Mouse (Mus musculus): ENCODE results near the gene Vps8. TPM values are rescaled to one million over a fixed set of nuclear protein-coding genes. Genes with fewer than 3 reads are reported as not detected.

Gene Vps8
- polyA plus RNA-seq, 1 experiment from 2014 or later: 7.0 TPM

DNA sequence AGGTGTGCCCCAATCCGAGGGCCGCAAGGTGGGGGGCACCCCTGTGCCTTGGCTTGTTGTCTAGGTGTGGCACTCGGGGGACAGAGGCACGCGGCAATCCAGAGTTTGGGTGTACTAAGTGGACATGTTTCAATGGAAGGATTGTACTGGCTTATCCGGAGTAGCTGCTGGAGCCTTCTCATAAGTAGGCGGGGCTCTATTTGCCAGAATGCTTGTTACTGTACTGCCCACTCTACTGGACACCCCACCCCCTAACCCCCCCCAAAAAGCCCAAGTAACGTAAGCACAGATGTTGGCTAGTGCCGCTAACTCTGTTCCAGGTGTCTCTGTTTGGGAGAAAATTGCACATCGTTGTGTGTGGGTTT, 610 bp downstream of the Vps8 start:
- H3K4me1 ChIP-seq (replicated peaks; ENCODE audit: control insufficient read depth, insufficient read depth): no peaks in the 10 kb centered on the region; the same call in none of the 2 replicates
- ATAC-seq (ENCODE audit: low FRiP score, low TSS enrichment): peak; percentile 75
- TF ChIP-seq CTCF (IDR thresholded peaks at IDR 0.05; ENCODE audit: low read depth) (no peak), EP300 (optimal IDR thresholded peaks at IDR 0.05) (no peak)
- H3K27ac ChIP-seq (replicated peaks): peak overlapping the region; percentile 89
- peak overlapping the region; percentile 88 for H3K4me3 ChIP-seq (ENCODE audit: low read depth, low read length)
- peak overlapping the region; percentile 84 for H3K9ac ChIP-seq (ENCODE audit: low read length)
- under 1% methylated on average over 10 of the region's 10 CpGs for WGBS
- H3K4me2 ChIP-seq (replicated peaks; ENCODE audit: low read depth): peak overlapping the region; percentile 94
- no peaks in the 10 kb centered on the region for H3K36me3 ChIP-seq (ENCODE audit: control insufficient read depth, insufficient read depth, low read length)
- no peaks in the 10 kb centered on the region for H3K27me3 ChIP-seq (ENCODE audit: control insufficient read depth, insufficient read depth, low read length)
- H3K9me3 ChIP-seq (ENCODE audit: control insufficient read depth, low read length): no peaks in the 10 kb centered on the region
- no peak for DNase-seq (ENCODE audit: low spot score)

- TF ChIP-seq EP300 (optimal IDR thresholded peaks at IDR 0.05) (no peak), CTCF (IDR thresholded peaks at IDR 0.05; ENCODE audit: low read depth) (no peak)
- Histone ChIP-seq H3K9ac (ENCODE audit: low read length) (no peak overlapping the region), H3K4me1 (replicated peaks; ENCODE audit: control insufficient read depth, insufficient read depth) (no peaks in the 10 kb centered on the region; the same call in none of the 2 replicates), H3K4me2 (replicated peaks; ENCODE audit: low read depth) (no peak overlapping the region), H3K4me3 (ENCODE audit: low read depth, low read length) (no peak overlapping the region), H3K36me3 (ENCODE audit: control insufficient read depth, insufficient read depth, low read length) (no peaks in the 10 kb centered on the region), H3K27me3 (ENCODE audit: control insufficient read depth, insufficient read depth, low read length) (no peaks in the 10 kb centered on the region), H3K27ac (replicated peaks) (no peak overlapping the region), H3K9me3 (ENCODE audit: control insufficient read depth, low read length) (no peaks in the 10 kb centered on the region)
- 53% methylated on average over 5 of the region's 5 CpGs for WGBS
- no peak for DNase-seq (ENCODE audit: low spot score)
- ATAC-seq (ENCODE audit: low FRiP score, low TSS enrichment): no peak
Measured at GRCm38 (mm10) chr16:21428131-21428530, 5.2 kb downstream of the Vps8 start.

GRCm38 (mm10) chr16:21430377-21431060, 7.6 kb downstream of the Vps8 start:
- H3K4me1 ChIP-seq (replicated peaks; ENCODE audit: control insufficient read depth, insufficient read depth): no peaks in the 10 kb centered on the region; the same call in 1 of the 2 replicates
- H3K4me3 ChIP-seq (ENCODE audit: low read depth, low read length): no peak overlapping the region
- H3K4me2 ChIP-seq (replicated peaks; ENCODE audit: low read depth): no peak overlapping the region
- no peak for DNase-seq (ENCODE audit: low spot score)
- ATAC-seq (ENCODE audit: low FRiP score, low TSS enrichment): no peak
- WGBS: 95% methylated on average over 2 of the region's 2 CpGs
- H3K27ac ChIP-seq (replicated peaks): no peak overlapping the region
- 0 out of 2 replicates have a peak, but pooled peaks cover 2% of the 10 kb centered on the region for H3K36me3 ChIP-seq (ENCODE audit: control insufficient read depth, insufficient read depth, low read length)
- no peaks in the 10 kb centered on the region for H3K9me3 ChIP-seq (ENCODE audit: control insufficient read depth, low read length)
- no peak overlapping the region for H3K9ac ChIP-seq (ENCODE audit: low read length)
- TF ChIP-seq EP300 (optimal IDR thresholded peaks at IDR 0.05) (no peak), CTCF (IDR thresholded peaks at IDR 0.05; ENCODE audit: low read depth) (no peak)
- no peaks in the 10 kb centered on the region for H3K27me3 ChIP-seq (ENCODE audit: control insufficient read depth, insufficient read depth, low read length)

GRCm38 (mm10) chr16:21431614-21432013, 8.7 kb downstream of the Vps8 start:
- no peaks in the 10 kb centered on the region for H3K27me3 ChIP-seq (ENCODE audit: control insufficient read depth, insufficient read depth, low read length)
- no peak overlapping the region for H3K27ac ChIP-seq (replicated peaks)
- TF ChIP-seq CTCF (IDR thresholded peaks at IDR 0.05; ENCODE audit: low read depth) (peak; percentile 41), EP300 (optimal IDR thresholded peaks at IDR 0.05) (no peak)
- H3K9ac ChIP-seq (ENCODE audit: low read length): no peak overlapping the region
- ATAC-seq (ENCODE audit: low FRiP score, low TSS enrichment) (no peak), DNase-seq (ENCODE audit: low spot score) (no peak)
- H3K36me3 ChIP-seq (ENCODE audit: control insufficient read depth, insufficient read depth, low read length): 0 out of 2 replicates have a peak, but pooled peaks cover 2% of the 10 kb centered on the region
- H3K4me1 ChIP-seq (replicated peaks; ENCODE audit: control insufficient read depth, insufficient read depth): no peaks in the 10 kb centered on the region; the same call in 1 of the 2 replicates
- no peak overlapping the region for H3K4me2 ChIP-seq (replicated peaks; ENCODE audit: low read depth)
- 89% methylated on average over 3 of the region's 3 CpGs for WGBS
- H3K9me3 ChIP-seq (ENCODE audit: control insufficient read depth, low read length): no peaks in the 10 kb centered on the region
- H3K4me3 ChIP-seq (ENCODE audit: low read depth, low read length): no peak overlapping the region

- H3K4me3 ChIP-seq (ENCODE audit: low read depth, low read length): no peak overlapping the region
- H3K9ac ChIP-seq (ENCODE audit: low read length): no peak overlapping the region
- no peak overlapping the region for H3K4me2 ChIP-seq (replicated peaks; ENCODE audit: low read depth)
- WGBS: 46% methylated on average over 3 of the region's 3 CpGs
- TF ChIP-seq EP300 (optimal IDR thresholded peaks at IDR 0.05) (no peak), CTCF (IDR thresholded peaks at IDR 0.05; ENCODE audit: low read depth) (peak; percentile 70)
- no peak overlapping the region for H3K27ac ChIP-seq (replicated peaks)
- no peak for ATAC-seq (ENCODE audit: low FRiP score, low TSS enrichment)
- no peaks in the 10 kb centered on the region for H3K9me3 ChIP-seq (ENCODE audit: control insufficient read depth, low read length)
- H3K27me3 ChIP-seq (ENCODE audit: control insufficient read depth, insufficient read depth, low read length): no peaks in the 10 kb centered on the region
- no peak for DNase-seq (ENCODE audit: low spot score)
- 0 out of 2 replicates have a peak, but pooled peaks cover 2% of the 10 kb centered on the region for H3K36me3 ChIP-seq (ENCODE audit: control insufficient read depth, insufficient read depth, low read length)
- H3K4me1 ChIP-seq (replicated peaks; ENCODE audit: control insufficient read depth, insufficient read depth): no peaks in the 10 kb centered on the region; the same call in 1 of the 2 replicates
Measured at GRCm38 (mm10) chr16:21433543-21433942, 10.6 kb downstream of the Vps8 start.

GRCm38 (mm10) chr16:21441012-21441411, 18.1 kb downstream of the Vps8 start:
- no peaks in the 10 kb centered on the region for H3K27me3 ChIP-seq (ENCODE audit: control insufficient read depth, insufficient read depth, low read length)
- ATAC-seq (ENCODE audit: low FRiP score, low TSS enrichment): no peak
- TF ChIP-seq EP300 (optimal IDR thresholded peaks at IDR 0.05) (no peak), CTCF (IDR thresholded peaks at IDR 0.05; ENCODE audit: low read depth) (no peak)
- no peak overlapping the region for H3K4me3 ChIP-seq (ENCODE audit: low read depth, low read length)
- H3K9ac ChIP-seq (ENCODE audit: low read length): no peak overlapping the region
- H3K4me1 ChIP-seq (replicated peaks; ENCODE audit: control insufficient read depth, insufficient read depth): no peaks in the 10 kb centered on the region
- H3K9me3 ChIP-seq (ENCODE audit: control insufficient read depth, low read length): no peaks in the 10 kb centered on the region
- DNase-seq (ENCODE audit: low spot score): no peak
- H3K36me3 ChIP-seq (ENCODE audit: control insufficient read depth, insufficient read depth, low read length): no peaks in the 10 kb centered on the region; the same call in 1 of the 2 replicates
- H3K27ac ChIP-seq (replicated peaks): no peak overlapping the region
- H3K4me2 ChIP-seq (replicated peaks; ENCODE audit: low read depth): no peak overlapping the region

Data from stomach, postnatal 0 days (tissue).